Mouse (Mus musculus) thymus, adult 2 months (tissue): ENCODE measurements at regions not wholly inside any gene's neighbourhood (a gene's known extent, or its start where the extent isn't known, plus 50 kb on each side); places are given as distances from the start of the nearest gene placed in this dataset.
"Not testable (repeated sequence)": the region's sequence is repeated elsewhere in the genome, so short reads cannot be mapped to it uniquely, and the experiment has no call there.

Source experiments
- DNase-seq: peaks from one replicate; pipeline ENCODE4 v3.0.0; 2021
- H3K27ac ChIP-seq: fragments of 200-500 bp; 2 replicates; pipeline ENCODE4 v1.5.1; 2012; ENCODE audit warnings: low read length, control low read depth; ENCODE audit not compliant: control insufficient read depth, insufficient read depth
- H3K27me3 ChIP-seq: fragments of 200-500 bp; 2 replicates; pipeline ENCODE4 v1.6.1; 2012; ENCODE audit warnings: mild to moderate bottlenecking, low read length, moderate library complexity, mixed read lengths; ENCODE audit not compliant: control insufficient read depth, insufficient read depth
- H3K36me3 ChIP-seq: fragments of 200-500 bp; 2 replicates; pipeline ENCODE4 v1.6.1; 2012; ENCODE audit warnings: mild to moderate bottlenecking, low read length, moderate library complexity; ENCODE audit not compliant: control insufficient read depth, insufficient read depth
- H3K4me1 ChIP-seq: fragments of 200-500 bp; replicated peaks from 2 replicates; pipeline ENCODE4 v1.6.1; 2012; ENCODE audit warnings: low read length; ENCODE audit not compliant: control insufficient read depth, insufficient read depth
- H3K4me3 ChIP-seq: fragments of 200-500 bp; 2 replicates; pipeline ENCODE4 v1.5.1; 2012; ENCODE audit warnings: mild to moderate bottlenecking, low read length, control low read depth, moderate library complexity; ENCODE audit not compliant: control insufficient read depth, insufficient read depth
- CTCF ChIP-seq: fragments of 200-500 bp; IDR thresholded peaks from 2 replicates; pipeline ENCODE4 v1.5.1; 2012; ENCODE audit warnings: mild to moderate bottlenecking, control low read depth, low read length, moderate library complexity, borderline replicate concordance; ENCODE audit not compliant: control insufficient read depth, poor library complexity, insufficient read depth; ENCODE audit errors: extremely low read depth
- POLR2A ChIP-seq: fragments of 200-500 bp; IDR thresholded peaks from 2 replicates; pipeline ENCODE4 v1.6.1; 2012; ENCODE audit warnings: mild to moderate bottlenecking, low read length, control low read depth, moderate library complexity; ENCODE audit not compliant: control insufficient read depth, poor library complexity, insufficient read depth; ENCODE audit errors: extremely low read depth
- WGBS: fragments of 180-500 bp; shearing (Covaris S2); methylation state at CpG from one replicate; pipeline ENCODE4 v1.1.7; 2018; 5-methylcytosine and 5-hydroxymethylcytosine counted together

DNA sequence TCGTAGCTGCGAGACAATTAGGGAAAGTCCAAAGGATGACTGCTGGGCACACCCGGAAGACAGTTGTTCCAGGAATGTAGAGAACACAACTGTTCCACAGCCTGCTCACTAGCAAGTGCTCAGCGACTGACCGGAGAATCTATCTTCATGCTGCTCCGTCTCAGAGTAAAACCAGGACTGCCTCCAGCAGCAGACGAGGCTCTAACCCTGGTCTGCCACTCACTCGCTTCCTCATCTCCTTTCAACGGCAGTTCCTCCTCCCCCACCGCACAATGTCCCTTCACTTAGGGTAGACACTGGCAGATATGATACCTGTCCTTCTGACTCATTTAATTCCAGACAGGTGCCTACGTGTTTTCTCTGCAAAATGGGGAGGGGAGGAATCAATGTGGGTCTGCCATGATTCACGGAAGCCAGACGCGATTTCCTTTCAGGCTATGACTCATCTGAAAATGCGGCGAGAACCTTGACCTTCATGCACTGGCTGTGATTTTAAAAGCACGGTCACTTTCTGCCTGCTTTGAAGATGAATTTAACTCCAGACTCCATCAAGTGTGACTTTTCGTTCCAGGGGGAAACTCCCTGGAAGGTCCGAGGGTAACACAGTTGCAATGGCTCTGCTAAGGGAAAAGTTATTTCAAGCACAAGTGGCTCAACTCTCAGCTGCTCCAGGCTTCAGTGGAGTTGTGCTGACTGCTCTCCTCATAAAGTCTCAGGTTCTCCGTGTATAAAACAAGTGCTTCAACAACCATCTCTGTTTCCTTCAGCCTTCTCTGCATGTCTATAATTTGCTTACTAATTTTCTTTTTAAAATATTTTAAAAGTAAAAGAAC is 142.4 kb upstream of the Spin1 start:
- TF ChIP-seq CTCF (no peak), POLR2A (no peak)
- H3K27me3 ChIP-seq, result no peaks in the 10 kb centered on the region
- 22% methylated on average over 20 of the region's 20 CpGs for WGBS
- H3K4me3 ChIP-seq, result no peak overlapping the region
- H3K4me1 ChIP-seq, result no peaks in the 10 kb centered on the region
- no peaks in the 10 kb centered on the region for H3K36me3 ChIP-seq
- DNase-seq, result no peak
- H3K27ac ChIP-seq, result no peak overlapping the region

DNA sequence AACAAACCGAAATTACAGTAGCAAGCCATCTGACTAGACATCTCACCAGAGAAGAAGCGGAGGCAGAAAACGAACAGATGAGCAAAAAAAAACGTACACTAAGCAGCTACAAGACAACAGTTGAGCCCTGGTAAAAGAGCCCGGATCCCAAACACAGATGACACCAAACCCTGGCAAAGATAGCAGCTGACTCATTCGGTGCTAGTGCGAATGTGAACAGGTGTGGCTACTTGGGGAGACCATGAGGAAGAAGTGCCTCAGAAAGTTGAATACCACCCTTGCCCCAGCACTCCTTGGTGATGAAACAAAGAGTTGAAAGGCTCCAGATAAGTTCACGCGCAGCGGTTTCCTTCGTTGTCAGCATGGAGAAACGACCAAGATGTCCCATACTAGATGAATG is 139.8 kb upstream of the Spin1 start:
- H3K27ac ChIP-seq, result no peak overlapping the region
- H3K27me3 ChIP-seq, result no peaks in the 10 kb centered on the region
- WGBS, result 88% methylated on average over 12 of the region's 12 CpGs
- DNase-seq, result no peak
- no peak overlapping the region for H3K4me3 ChIP-seq
- H3K4me1 ChIP-seq, result no peaks in the 10 kb centered on the region
- H3K36me3 ChIP-seq, result no peaks in the 10 kb centered on the region
- no peak for TF ChIP-seq POLR2A
- no peak for TF ChIP-seq CTCF

DNA sequence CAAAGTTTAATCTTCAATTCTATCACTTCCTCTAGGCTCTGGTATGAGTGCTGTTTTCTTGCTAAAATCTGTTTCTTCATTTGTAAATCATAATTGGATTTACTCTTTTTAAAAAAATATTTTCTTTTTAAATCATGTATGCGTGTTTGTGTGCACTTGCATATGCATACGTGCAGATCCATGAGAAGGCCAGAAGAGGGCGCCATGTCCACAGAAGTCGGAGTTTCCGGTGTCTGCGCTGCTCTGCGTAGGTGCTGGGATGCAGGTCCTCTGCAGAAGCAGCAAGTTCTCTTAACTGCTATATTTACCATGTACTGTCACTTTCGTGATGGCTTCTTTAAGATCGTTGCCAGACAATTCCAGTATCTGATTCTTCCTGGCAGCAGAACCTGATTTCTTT is 136.6 kb upstream of the Spin1 start:
- WGBS, result 79% methylated on average over 9 of the region's 9 CpGs
- Histone ChIP-seq H3K4me3 (no peak overlapping the region), H3K4me1 (no peaks in the 10 kb centered on the region), H3K36me3 (no peaks in the 10 kb centered on the region), H3K27ac (no peak overlapping the region), H3K27me3 (no peaks in the 10 kb centered on the region)
- TF ChIP-seq POLR2A (no peak), CTCF (peak; percentile 73; the same call in 1 of the 2 replicates)
- DNase-seq, result no peak

DNA sequence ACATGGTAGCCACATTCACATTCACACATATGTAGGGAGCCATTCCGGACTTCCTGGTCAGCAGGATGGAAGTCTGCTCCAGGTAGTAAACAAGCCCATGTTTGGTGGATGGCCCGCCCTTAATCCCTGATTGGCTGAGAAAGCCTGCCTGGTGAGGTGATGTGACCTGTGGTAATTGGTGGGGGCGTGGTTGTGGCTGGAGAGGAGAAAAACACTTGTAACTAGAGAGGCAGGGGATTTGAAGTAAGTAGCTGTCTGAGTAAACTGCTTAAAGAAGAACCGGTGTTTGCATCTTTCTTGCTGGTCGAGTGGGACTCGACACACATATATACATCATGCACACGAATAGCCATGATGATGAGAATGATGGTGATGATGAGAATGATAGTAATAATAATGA is 135.6 kb upstream of the Spin1 start:
- H3K4me1 ChIP-seq, H3K27me3 ChIP-seq, H3K4me3 ChIP-seq, H3K27ac ChIP-seq, H3K36me3 ChIP-seq, DNase-seq: not testable (repeated sequence)
- WGBS, result 84% methylated on average over 7 of the region's 7 CpGs

DNA sequence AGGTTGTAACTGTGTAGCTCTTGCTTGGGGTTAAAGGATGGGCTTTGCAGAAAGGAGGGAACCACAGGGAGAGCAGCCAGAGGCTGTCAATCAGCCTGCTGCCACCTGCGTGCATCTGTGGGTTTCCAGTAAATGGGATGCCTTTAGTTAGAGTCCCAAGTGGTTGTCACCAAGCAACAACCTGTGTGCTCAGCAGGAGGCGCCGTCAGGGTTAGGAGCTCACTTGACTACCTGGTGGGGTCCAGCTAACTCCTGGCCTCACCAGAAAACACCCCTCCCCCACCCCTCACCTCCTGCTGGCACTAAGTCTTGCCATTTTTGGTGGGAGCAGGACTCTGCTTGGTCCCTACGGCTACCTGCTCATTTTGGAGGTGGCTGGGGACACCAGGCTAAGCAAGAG is 135.0 kb upstream of the Spin1 start:
- TF ChIP-seq POLR2A (no peak), CTCF (no peak)
- no peak for DNase-seq
- Histone ChIP-seq H3K27me3 (no peaks in the 10 kb centered on the region), H3K36me3 (no peaks in the 10 kb centered on the region), H3K27ac (no peak overlapping the region), H3K4me3 (no peak overlapping the region), H3K4me1 (no peaks in the 10 kb centered on the region)
- WGBS, result 80% methylated on average over 4 of the region's 4 CpGs

DNA sequence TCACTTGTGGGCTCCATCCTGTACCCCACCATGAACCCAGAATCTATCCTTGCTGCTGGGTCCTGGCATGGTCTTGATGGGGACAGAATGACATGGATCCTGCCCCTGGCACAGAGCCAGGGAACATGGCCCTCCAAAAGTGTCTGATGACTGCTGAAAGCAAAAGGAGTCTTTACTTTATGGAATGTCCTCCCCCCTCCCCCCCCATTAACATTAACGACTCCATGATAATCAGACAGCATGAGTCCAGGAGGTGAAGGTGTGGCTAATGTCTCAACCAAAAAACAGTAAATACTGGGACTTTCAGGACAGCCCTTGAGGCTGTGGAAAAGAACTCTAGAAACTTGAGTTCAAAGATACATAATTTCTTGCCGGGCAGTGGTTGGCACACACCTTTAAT is 133.9 kb upstream of the Spin1 start:
- Histone ChIP-seq H3K4me1 (no peaks in the 10 kb centered on the region), H3K4me3 (no peak overlapping the region), H3K36me3 (no peaks in the 10 kb centered on the region), H3K27ac (no peak overlapping the region), H3K27me3 (no peaks in the 10 kb centered on the region)
- no peak for DNase-seq
- WGBS, result 95% methylated on average over 2 of the region's 2 CpGs
- TF ChIP-seq CTCF (no peak), POLR2A (no peak)

DNA sequence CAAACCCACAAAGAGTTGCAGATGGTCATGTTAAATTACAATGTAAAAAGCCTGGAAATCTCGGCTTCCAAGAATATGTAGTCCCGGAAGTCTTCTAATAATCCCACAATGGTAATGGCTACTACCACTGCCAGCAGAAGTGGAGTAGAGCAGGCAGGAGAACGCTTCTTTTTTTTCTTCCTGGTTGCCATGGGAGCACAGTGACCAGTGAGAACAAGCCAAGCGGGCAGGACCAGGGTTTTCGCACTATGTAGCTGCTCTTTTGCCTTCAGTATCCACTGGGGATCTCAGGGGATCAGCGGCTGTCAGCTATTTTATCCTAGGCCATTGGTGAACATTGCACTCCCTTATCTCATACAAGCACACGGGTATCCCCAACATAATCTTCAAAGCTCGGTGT is 127.3 kb upstream of the Spin1 start:
- no peak overlapping the region for H3K4me3 ChIP-seq
- no peak overlapping the region for H3K27ac ChIP-seq
- WGBS, result 86% methylated on average over 8 of the region's 8 CpGs
- H3K36me3 ChIP-seq, result no peaks in the 10 kb centered on the region
- TF ChIP-seq POLR2A (no peak), CTCF (no peak)
- no peak for DNase-seq
- no peaks in the 10 kb centered on the region for H3K4me1 ChIP-seq
- H3K27me3 ChIP-seq, result no peaks in the 10 kb centered on the region
